Mouse (Mus musculus) cerebellum, adult 2 months (tissue): ENCODE results near the gene Ptpn13.

ENCODE experiments used
- CTCF ChIP-seq: fragments of 200-500 bp; IDR thresholded peaks from 2 replicates; pipeline ENCODE4 v1.5.1; 2011; ENCODE audit warnings: low read depth, mild to moderate bottlenecking, control low read depth, low read length, moderate library complexity, borderline replicate concordance; ENCODE audit not compliant: insufficient read depth
- POLR2A ChIP-seq: fragments of 200-500 bp; IDR thresholded peaks from 2 replicates; pipeline ENCODE4 v1.6.1; 2011; ENCODE audit warnings: low read length, control low read depth, borderline replicate concordance; ENCODE audit not compliant: insufficient read depth

DNA sequence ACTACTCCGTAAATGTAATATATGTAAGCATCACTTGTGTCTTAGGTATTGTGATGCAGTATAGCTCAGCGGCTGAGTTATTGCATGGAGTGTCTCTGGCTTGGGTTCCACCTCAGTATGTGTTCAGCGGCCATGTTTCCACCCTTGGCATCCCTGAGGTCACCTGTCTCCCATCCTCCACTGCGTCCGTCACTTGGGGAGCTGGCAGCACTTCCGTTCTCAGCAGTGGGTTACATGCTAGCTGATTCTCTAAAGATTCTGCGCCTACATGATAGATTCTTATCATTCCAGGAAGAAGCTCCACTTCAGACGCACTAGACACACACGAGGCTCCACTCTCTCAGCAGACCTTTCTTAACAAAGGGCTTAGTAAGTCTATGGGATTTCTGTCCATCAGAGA, 76.1 kb downstream of the Ptpn13 start:
- TF ChIP-seq CTCF (no peak), POLR2A (no peak)
